Mouse (Mus musculus): ENCODE data around the gene Sh2d6. TPM values are rescaled to one million over a fixed set of nuclear protein-coding genes. Genes with fewer than 3 reads are reported as not detected.
A peak's percentile ranks its signal among the peaks of the same experiment; 100 is the strongest.
"Not testable (repeated sequence)": the region's sequence is repeated elsewhere in the genome, so short reads cannot be mapped to it uniquely, and the experiment has no call there.

Gene Sh2d6
- total RNA-seq, 4 experiments from 2014 or later = 0.29 to 0.61 (median 0.40) TPM

DNA sequence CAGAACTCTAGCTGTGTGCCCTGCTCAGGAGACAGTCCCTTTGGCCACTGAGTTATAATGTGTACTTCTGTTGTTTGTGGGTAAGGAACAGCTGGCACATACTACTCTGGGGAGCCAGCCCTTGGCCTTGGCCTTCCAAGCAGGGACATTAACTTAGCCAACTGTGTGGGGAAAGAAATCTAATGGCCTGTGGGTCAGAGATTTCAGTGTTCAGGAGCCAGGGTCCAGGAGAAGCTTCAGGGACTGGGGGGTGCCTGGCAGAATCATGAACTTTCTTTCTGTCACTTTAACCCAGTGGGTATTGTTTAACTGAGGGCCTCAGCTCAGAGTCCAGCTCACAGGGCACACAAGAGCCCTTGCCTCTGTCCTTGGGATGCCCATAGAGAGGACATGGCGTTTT is 15.4 kb downstream of the Sh2d6 start:
- DNase-seq (ENCODE audit: low spot score in 2 of 2) = no peak

DNA sequence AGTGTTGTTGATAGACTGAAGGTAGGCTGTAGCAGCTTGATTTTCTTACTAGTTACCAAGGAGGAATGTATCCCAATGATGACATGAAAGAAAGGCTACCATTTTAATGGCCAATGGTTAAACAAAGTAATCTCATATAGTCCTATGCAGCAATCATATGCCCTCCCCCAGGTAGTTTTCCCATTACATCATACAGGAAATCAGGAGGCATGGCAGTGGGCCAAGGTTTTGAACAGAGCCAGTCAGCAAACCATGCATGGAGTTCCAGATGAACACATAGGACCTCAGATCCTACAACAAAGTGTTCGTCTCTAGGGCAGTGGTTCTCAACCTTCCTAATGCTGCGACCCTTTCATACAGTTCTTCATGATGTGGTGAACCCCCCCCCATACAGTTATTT is 17.6 kb downstream of the Sh2d6 start:
- DNase-seq (ENCODE audit: low spot score in 2 of 2) = no peak

DNA sequence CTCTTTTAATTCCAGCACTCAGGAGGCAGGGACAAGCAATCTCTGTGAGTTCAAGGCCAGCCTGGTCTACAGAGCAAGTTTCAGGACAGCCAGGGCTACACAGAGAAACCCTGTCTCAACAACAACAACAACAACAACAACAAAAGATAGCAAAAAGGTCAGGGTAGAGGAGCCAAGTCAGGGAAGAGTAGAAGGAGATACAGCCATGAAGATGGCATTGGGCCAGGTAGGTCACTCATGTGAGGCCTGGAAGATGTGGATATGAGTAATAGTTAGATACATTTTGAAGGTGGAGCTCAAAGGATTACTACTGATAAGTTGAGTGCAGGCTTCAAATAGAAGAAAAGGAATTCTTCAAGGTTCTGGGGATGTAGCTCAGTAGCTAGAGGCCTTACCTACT is 18.2 kb downstream of the Sh2d6 start:
- DNase-seq (ENCODE audit: low spot score in 2 of 2) = no peak

DNA sequence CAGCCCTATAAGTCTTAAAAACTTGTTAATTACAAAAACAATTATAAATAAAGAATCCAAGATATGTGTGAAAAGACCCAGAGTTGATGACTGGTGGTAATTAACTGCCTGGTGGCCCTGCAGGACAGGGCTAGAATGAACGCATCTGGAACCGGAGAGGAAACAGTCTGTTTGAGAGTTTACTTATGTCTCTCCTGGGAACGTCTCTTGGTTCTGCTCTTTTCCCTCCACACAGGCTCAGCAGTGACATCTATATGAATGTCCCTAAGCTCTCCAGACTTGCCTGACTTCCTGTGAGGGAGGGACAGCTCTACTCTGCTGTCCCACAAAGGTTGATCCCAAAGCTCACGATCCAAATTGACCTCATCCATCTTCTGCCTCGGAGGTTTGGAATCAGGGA is 22.6 kb downstream of the Sh2d6 start:
- DNase-seq (ENCODE audit: low spot score in 2 of 2) = no peak

GRCm38 (mm10) chr6:72492892-72493291 is 28.6 kb downstream of the Sh2d6 start:
- no peak for DNase-seq (ENCODE audit: low spot score in 2 of 2)

- no peak for DNase-seq (ENCODE audit: low spot score in 2 of 2)
Measured at GRCm38 (mm10) chr6:72491151-72491550, 30.4 kb downstream of the Sh2d6 start.

DNA sequence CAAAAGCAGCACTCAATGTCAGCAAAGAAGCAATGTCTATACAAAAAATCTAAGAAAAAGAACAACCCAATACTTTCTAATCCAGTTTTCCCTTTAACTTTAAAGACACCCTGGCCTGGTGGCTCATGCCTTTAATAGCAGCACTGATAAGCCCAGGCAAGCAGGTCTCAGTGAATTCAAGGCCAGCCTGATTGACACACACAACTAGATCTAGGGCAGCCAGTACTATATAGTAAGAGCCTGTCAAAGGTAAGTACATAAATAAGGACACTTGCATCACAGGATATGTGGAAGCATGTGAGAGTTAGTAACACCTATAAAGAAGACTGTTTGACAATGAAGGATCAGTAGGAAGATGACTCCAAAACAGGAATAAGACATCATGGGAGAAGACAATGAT is 32.0 kb downstream of the Sh2d6 start:
- no peak for DNase-seq (ENCODE audit: low spot score in 2 of 2)

DNA sequence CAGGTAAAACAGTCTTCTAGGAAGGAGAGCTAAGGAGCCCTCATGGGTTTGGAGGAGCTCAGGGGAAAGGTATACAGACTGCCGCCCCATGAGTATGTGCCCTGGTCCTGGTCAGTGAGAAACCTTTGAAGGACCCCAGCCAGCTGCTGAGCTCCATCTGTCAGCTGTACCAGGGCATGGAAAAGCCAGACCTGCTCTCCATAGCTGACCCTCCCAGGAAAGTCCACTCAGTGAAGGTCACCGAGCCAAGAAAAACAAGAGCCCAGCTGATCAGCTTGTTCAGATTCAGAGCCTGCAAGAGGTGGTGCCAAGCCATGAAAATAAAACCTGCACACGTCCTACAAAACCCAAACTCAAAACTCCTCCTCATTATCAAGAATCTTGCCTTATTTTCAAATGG is 32.7 kb downstream of the Sh2d6 start:
- DNase-seq (ENCODE audit: low spot score in 2 of 2) = no peak

- no peak for DNase-seq (ENCODE audit: low spot score in 2 of 2)
Measured at GRCm38 (mm10) chr6:72487282-72487681, 34.2 kb downstream of the Sh2d6 start.

- DNase-seq (ENCODE audit: low spot score in 2 of 2) = no peak
Measured at GRCm38 (mm10) chr6:72486307-72486706, 35.2 kb downstream of the Sh2d6 start.

GRCm38 (mm10) chr6:72484887-72485286 is 36.6 kb downstream of the Sh2d6 start:
- DNase-seq (ENCODE audit: low spot score in 2 of 2) = no peak

DNA sequence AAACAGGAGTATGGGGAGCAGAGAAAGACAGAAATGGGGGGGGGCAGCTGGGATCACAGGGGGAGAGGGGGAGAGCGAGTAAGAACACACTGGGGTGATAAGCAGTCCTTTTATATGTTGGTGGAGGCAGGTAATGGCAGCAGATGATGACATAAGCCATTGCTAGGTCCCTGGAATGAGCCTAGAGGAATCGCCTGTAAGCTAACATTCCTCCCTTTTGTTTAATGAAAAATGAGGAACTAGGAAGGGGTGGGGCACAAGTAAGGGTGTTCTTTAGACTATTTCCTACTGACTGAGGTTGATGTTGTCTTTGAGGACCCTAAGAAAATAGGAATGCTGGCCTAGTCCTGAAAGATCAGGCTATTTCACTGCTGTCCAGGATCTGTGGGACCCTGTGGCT is 39.4 kb downstream of the Sh2d6 start:
- no peak for DNase-seq (ENCODE audit: low spot score in 2 of 2)

- no peak for DNase-seq (ENCODE audit: low spot score in 2 of 2)
Measured at GRCm38 (mm10) chr6:72480422-72480702, 41.1 kb downstream of the Sh2d6 start.

- no peak for DNase-seq (ENCODE audit: low spot score in 2 of 2)
Measured at GRCm38 (mm10) chr6:72479645-72480421, 41.7 kb downstream of the Sh2d6 start.

DNA sequence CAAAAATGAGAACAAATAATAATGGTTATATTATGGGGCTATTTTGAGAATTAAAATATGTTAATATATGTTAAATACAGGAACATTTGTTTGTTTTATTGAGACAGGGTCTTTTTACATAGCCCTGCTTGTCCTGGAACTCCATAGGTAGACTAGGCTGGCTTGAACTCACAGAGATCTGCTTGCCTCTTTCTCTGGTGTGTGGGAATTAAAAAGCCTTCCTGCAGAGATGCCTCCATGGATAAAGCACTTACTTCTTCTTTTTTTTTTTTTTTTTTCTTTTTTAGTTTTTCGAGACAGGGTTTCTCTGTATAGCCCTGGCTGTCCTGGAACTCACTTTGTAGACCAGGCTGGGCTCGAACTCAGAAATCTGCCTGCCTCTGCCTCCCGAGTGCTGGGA is 42.8 kb downstream of the Sh2d6 start:
- not testable (repeated sequence) for DNase-seq (ENCODE audit: low spot score in 2 of 2)

GRCm38 (mm10) chr6:72477621-72478020 is 43.9 kb downstream of the Sh2d6 start:
- DNase-seq (ENCODE audit: low spot score in 2 of 2) = no peak

GRCm38 (mm10) chr6:72476836-72477235 is 44.7 kb downstream of the Sh2d6 start:
- no peak for DNase-seq (ENCODE audit: low spot score in 2 of 2)

DNA sequence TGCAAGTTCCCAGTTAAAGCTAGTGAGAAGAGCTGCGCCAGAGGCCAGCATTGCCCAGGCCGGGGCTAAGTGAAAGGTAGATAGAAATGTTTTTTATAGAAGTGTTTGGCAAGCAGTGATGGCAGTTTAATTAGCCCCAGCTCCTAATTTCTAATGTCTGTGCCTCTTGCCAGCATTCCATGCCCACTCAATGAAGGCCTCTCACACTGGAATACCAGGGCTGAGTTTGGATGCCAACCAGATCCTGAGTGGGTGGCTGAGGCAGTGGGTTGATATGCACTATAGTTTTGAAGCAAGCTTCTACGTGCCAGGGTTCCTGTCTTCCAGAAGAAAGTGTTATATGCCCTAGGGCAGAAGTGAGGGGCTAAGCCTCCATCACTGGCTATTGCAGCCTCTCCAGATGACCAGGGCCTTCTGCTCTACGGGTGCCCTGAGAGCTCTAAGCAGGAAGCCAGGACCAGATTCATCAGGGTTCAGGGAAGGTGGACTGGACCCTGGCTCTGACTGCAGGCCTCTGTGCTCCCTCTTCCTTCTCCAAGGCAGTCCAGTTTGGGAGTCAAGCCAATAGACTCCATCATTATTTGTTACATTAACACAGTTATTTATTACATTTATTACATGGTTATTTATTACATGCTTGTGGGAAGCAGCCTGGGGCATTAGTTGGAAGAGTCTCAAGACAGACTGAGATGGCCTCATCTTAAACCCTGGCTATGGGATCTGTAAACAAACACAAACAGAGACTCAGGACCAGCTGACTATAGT is 46.1 kb downstream of the Sh2d6 start:
- no peak for DNase-seq (ENCODE audit: low spot score in 2 of 2)

GRCm38 (mm10) chr6:72473264-72474041 is 48.1 kb downstream of the Sh2d6 start:
- peak; percentile 75 to 77 for DNase-seq (ENCODE audit: low spot score in 2 of 2)

- DNase-seq (ENCODE audit: low spot score in 2 of 2) = no peak
Measured at GRCm38 (mm10) chr6:72466171-72466570, 55.3 kb downstream of the Sh2d6 start.

- DNase-seq (ENCODE audit: low spot score in 2 of 2) = peak in 1 of 2 experiments; percentile 22
Measured at GRCm38 (mm10) chr6:72465361-72466157, 55.9 kb downstream of the Sh2d6 start.
